Mouse (Mus musculus): ENCODE measurements around the gene Tpx2. TPM values are rescaled to one million over a fixed set of nuclear protein-coding genes. Genes with fewer than 3 reads are reported as not detected.

The Tpx2 gene
- polyA plus RNA-seq, 2 experiments = 51.3 to 71.8 TPM

GRCm38 (mm10) chr2:152944013-152944412 lies 96.2 kb downstream of the Tpx2 start:
- TF ChIP-seq POLR2A (IDR thresholded peaks at IDR 0.05; ENCODE audit: borderline replicate concordance, extremely low read depth, insufficient read depth, insufficient read length) = no peak
- no peak overlapping the region for H3K4me3 ChIP-seq (replicated peaks; ENCODE audit: low read length)
- ATAC-seq (ENCODE audit: low FRiP score, low read depth) (no peak), DNase-seq (ENCODE audit: low spot score) (no peak)
- WGBS = 56% methylated on average over 9 of the region's 9 CpGs
- H3K27ac ChIP-seq (replicated peaks; ENCODE audit: low read depth, low read length) = no peak overlapping the region
- H3K27me3 ChIP-seq (ENCODE audit: control insufficient read depth, insufficient read depth, low read length) = peaks cover 39% of the 10 kb centered on the region
- H3K36me3 ChIP-seq (ENCODE audit: control insufficient read depth, insufficient read depth, low read length) = no peaks in the 10 kb centered on the region
- H3K9me3 ChIP-seq (ENCODE audit: control insufficient read depth, low read length) = no peaks in the 10 kb centered on the region
- no peak overlapping the region for H3K4me2 ChIP-seq (replicated peaks; ENCODE audit: low read depth, low read length, severe bottlenecking)
- H3K4me1 ChIP-seq (ENCODE audit: control insufficient read depth, insufficient read depth, low read length) = peaks cover 7% of the 10 kb centered on the region
- no peak overlapping the region for H3K9ac ChIP-seq (ENCODE audit: low read depth, low read length, severe bottlenecking)

Small RNA genes within 50 kb of the gene (microRNA-seq; reads per million reads assigned to microRNA genes)
- gene Mir5622 = 0.92 reads per million

Other genes with a start within 250 kb of the Tpx2 start
- gene Defb45, start 248.6 kb upstream of the Tpx2 start, polyA plus RNA-seq (2012; rRNA removed) = not detected in 2 replicates
- not detected in 2 replicates for gene Defb45, start 248.6 kb upstream of the Tpx2 start, polyA plus RNA-seq (2014; fragmentation: Nextera tagmentation; extraction: Ambion mirVana)
- not detected in 2 replicates for gene Defb36, start 243.6 kb upstream of the Tpx2 start, polyA plus RNA-seq (2012; rRNA removed)
- gene Defb36, start 243.6 kb upstream of the Tpx2 start, polyA plus RNA-seq (2014; fragmentation: Nextera tagmentation; extraction: Ambion mirVana) = not detected in 2 replicates
- gene Defb25, start 224.9 kb upstream of the Tpx2 start, polyA plus RNA-seq (2012; rRNA removed) = 0.68 and 0.77 TPM in 2 replicates
- 1.6 and 3.2 TPM in 2 replicates for gene Defb25, start 224.9 kb upstream of the Tpx2 start, polyA plus RNA-seq (2014; fragmentation: Nextera tagmentation; extraction: Ambion mirVana)
- 3.9 and 4.7 TPM in 2 replicates for gene Rem1, start 221.0 kb upstream of the Tpx2 start, polyA plus RNA-seq (2012; rRNA removed)
- 2.6 and 4.4 TPM in 2 replicates for gene Rem1, start 221.0 kb upstream of the Tpx2 start, polyA plus RNA-seq (2014; fragmentation: Nextera tagmentation; extraction: Ambion mirVana)
- 148 and 194 TPM in 2 replicates for gene H13, start 178.5 kb upstream of the Tpx2 start, polyA plus RNA-seq (2012; rRNA removed)
- 151 and 153 TPM in 2 replicates for gene H13, start 178.5 kb upstream of the Tpx2 start, polyA plus RNA-seq (2014; fragmentation: Nextera tagmentation; extraction: Ambion mirVana)
- gene Mcts2, start 160.9 kb upstream of the Tpx2 start, polyA plus RNA-seq (2012; rRNA removed) = 11.8 and 18.6 TPM in 2 replicates
- 26.8 and 27.2 TPM in 2 replicates for gene Mcts2, start 160.9 kb upstream of the Tpx2 start, polyA plus RNA-seq (2014; fragmentation: Nextera tagmentation; extraction: Ambion mirVana)
- 444 and 565 TPM in 2 replicates for gene Id1, start 111.7 kb upstream of the Tpx2 start, polyA plus RNA-seq (2012; rRNA removed)
- gene Id1, start 111.7 kb upstream of the Tpx2 start, polyA plus RNA-seq (2014; fragmentation: Nextera tagmentation; extraction: Ambion mirVana) = 184 and 198 TPM in 2 replicates
- 21.7 and 23.7 TPM in 2 replicates for gene Cox4i2, start 93.8 kb upstream of the Tpx2 start, polyA plus RNA-seq (2012; rRNA removed)
- 33.6 and 34.7 TPM in 2 replicates for gene Cox4i2, start 93.8 kb upstream of the Tpx2 start, polyA plus RNA-seq (2014; fragmentation: Nextera tagmentation; extraction: Ambion mirVana)
- 46.8 and 54.3 TPM in 2 replicates for gene Bcl2l1, start 16.2 kb upstream of the Tpx2 start, polyA plus RNA-seq (2012; rRNA removed)
- gene Bcl2l1, start 16.2 kb upstream of the Tpx2 start, polyA plus RNA-seq (2014; fragmentation: Nextera tagmentation; extraction: Ambion mirVana) = 91.2 and 96.3 TPM in 2 replicates
- 0.40 and 0.62 TPM in 2 replicates for gene Mylk2, start 63.4 kb downstream of the Tpx2 start, polyA plus RNA-seq (2012; rRNA removed)
- gene Mylk2, start 63.4 kb downstream of the Tpx2 start, polyA plus RNA-seq (2014; fragmentation: Nextera tagmentation; extraction: Ambion mirVana) = 0.10 TPM in 1 of 2 replicates, not detected in the other
- gene Foxs1, start 85.2 kb downstream of the Tpx2 start, polyA plus RNA-seq (2012; rRNA removed) = 2.2 and 3.0 TPM in 2 replicates
- 2.1 and 2.9 TPM in 2 replicates for gene Foxs1, start 85.2 kb downstream of the Tpx2 start, polyA plus RNA-seq (2014; fragmentation: Nextera tagmentation; extraction: Ambion mirVana)
- gene Dusp15, start 103.7 kb downstream of the Tpx2 start, polyA plus RNA-seq (2012; rRNA removed) = 2.0 and 2.2 TPM in 2 replicates
- 0.36 and 0.48 TPM in 2 replicates for gene Dusp15, start 103.7 kb downstream of the Tpx2 start, polyA plus RNA-seq (2014; fragmentation: Nextera tagmentation; extraction: Ambion mirVana)
- gene Ttll9, start 114.5 kb downstream of the Tpx2 start, polyA plus RNA-seq (2012; rRNA removed) = 0.47 and 1.0 TPM in 2 replicates
- 0.14 and 0.18 TPM in 2 replicates for gene Ttll9, start 114.5 kb downstream of the Tpx2 start, polyA plus RNA-seq (2014; fragmentation: Nextera tagmentation; extraction: Ambion mirVana)
- gene Pdrg1, start 167.5 kb downstream of the Tpx2 start, polyA plus RNA-seq (2012; rRNA removed) = 107 and 118 TPM in 2 replicates
- gene Pdrg1, start 167.5 kb downstream of the Tpx2 start, polyA plus RNA-seq (2014; fragmentation: Nextera tagmentation; extraction: Ambion mirVana) = 90.8 and 91.0 TPM in 2 replicates
- 0.03 TPM in 1 of 2 replicates, not detected in the other for gene Xkr7, start 183.9 kb downstream of the Tpx2 start, polyA plus RNA-seq (2012; rRNA removed)
- not detected in 2 replicates for gene Xkr7, start 183.9 kb downstream of the Tpx2 start, polyA plus RNA-seq (2014; fragmentation: Nextera tagmentation; extraction: Ambion mirVana)
- 11.4 and 15.2 TPM in 2 replicates for gene Ccm2l, start 218.0 kb downstream of the Tpx2 start, polyA plus RNA-seq (2012; rRNA removed)
- 2.1 and 3.2 TPM in 2 replicates for gene Ccm2l, start 218.0 kb downstream of the Tpx2 start, polyA plus RNA-seq (2014; fragmentation: Nextera tagmentation; extraction: Ambion mirVana)